Mouse (Mus musculus) embryonic facial prominence, embryonic 15.5 days (tissue): ENCODE results near the gene Atp6v0a4. TPM values are rescaled to one million over a fixed set of nuclear protein-coding genes. Genes with fewer than 3 reads are reported as not detected.

ENCODE experiments used
- polyA plus RNA-seq: library from polyadenylated mRNA; unstranded; fragments of >200 nt; fragmentation: Nextera tagmentation; extraction: Ambion mirVana; gene quantifications from 2 replicates; pipeline ENCODE4 v1.2.1, GENCODE M21; 2015

The Atp6v0a4 gene
- polyA plus RNA-seq, 1 experiment from 2014 or later, result 7.8 TPM

Other genes with a start within 250 kb of the Atp6v0a4 start
- gene Svopl, start 77.6 kb downstream of the Atp6v0a4 start, polyA plus RNA-seq, result 16.5 and 27.5 TPM in 2 replicates
- 6.9 and 8.5 TPM in 2 replicates for gene Tmem213, start 15.3 kb downstream of the Atp6v0a4 start, polyA plus RNA-seq
- gene D630045J12Rik, start 129.4 kb upstream of the Atp6v0a4 start, polyA plus RNA-seq, result 5.1 and 6.2 TPM in 2 replicates
- gene Zc3hav1l, start 174.7 kb upstream of the Atp6v0a4 start, polyA plus RNA-seq, result 9.0 and 10.4 TPM in 2 replicates
- gene Zc3hav1, start 230.0 kb upstream of the Atp6v0a4 start, polyA plus RNA-seq, result 6.6 and 8.4 TPM in 2 replicates